Mouse (Mus musculus) heart, embryonic 11.5 days (tissue): ENCODE data around the gene Snx6. TPM values are rescaled to one million over a fixed set of nuclear protein-coding genes. Genes with fewer than 3 reads are reported as not detected.

Source experiments
- ATAC-seq: fragments of 200-750 bp; cut with Nextera tagmentation; replicated peaks from 2 replicates; pipeline ENCODE4 v1.8.0; 2017; ENCODE audit warnings: moderate library complexity; ENCODE audit not compliant: insufficient number of reproducible peaks, low FRiP score, low TSS enrichment
- H3K27ac ChIP-seq: fragments of 300-500 bp; sonication (generic); 2 replicates; pipeline ENCODE4 v1.5.1; 2014; ENCODE audit warnings: mild to moderate bottlenecking, low read depth, low read length
- H3K27me3 ChIP-seq: fragments of 300-500 bp; sonication (generic); 2 replicates; pipeline ENCODE4 v1.6.1; 2014; ENCODE audit warnings: mild to moderate bottlenecking, low read length, mixed read lengths; ENCODE audit not compliant: control insufficient read depth, insufficient read depth
- H3K36me3 ChIP-seq: fragments of 300-500 bp; sonication (generic); 2 replicates; pipeline ENCODE4 v1.6.1; 2014; ENCODE audit warnings: mild to moderate bottlenecking, low read length, moderate library complexity, mixed read lengths; ENCODE audit not compliant: control insufficient read depth, insufficient read depth
- H3K4me1 ChIP-seq: fragments of 300-500 bp; sonication (generic); 2 replicates; pipeline ENCODE4 v1.6.1; 2014; ENCODE audit warnings: low read length; ENCODE audit not compliant: control insufficient read depth, insufficient read depth
- H3K4me2 ChIP-seq: fragments of 300-500 bp; sonication (generic); 2 replicates; pipeline ENCODE4 v1.6.1; 2014; ENCODE audit warnings: mild to moderate bottlenecking, moderate library complexity
- H3K4me3 ChIP-seq: fragments of 300-500 bp; sonication (generic); 2 replicates; pipeline ENCODE4 v1.5.1; 2014; ENCODE audit warnings: low read depth, low read length
- H3K9ac ChIP-seq: fragments of 300-500 bp; sonication (generic); 2 replicates; pipeline ENCODE4 v1.6.1; 2014; ENCODE audit warnings: mild to moderate bottlenecking, low read depth, low read length, moderate library complexity
- H3K9me3 ChIP-seq: fragments of 300-500 bp; sonication (generic); replicated peaks from 2 replicates; pipeline ENCODE4 v1.6.1; 2016; ENCODE audit warnings: low read length; ENCODE audit not compliant: control insufficient read depth
- WGBS: fragments of 180-500 bp; shearing (Covaris S2); extraction: QIAGEN DNeasy Blood & Tissue Kit; methylation state at CpG from one replicate; pipeline ENCODE4 v1.1.7; 2014; ENCODE audit not compliant: insufficient replicate concordance; 5-methylcytosine and 5-hydroxymethylcytosine counted together
- polyA plus RNA-seq: library from polyadenylated mRNA; unstranded; fragments of >200 nt; fragmentation: Nextera tagmentation; extraction: Ambion mirVana; gene quantifications from 2 replicates; pipeline ENCODE4 v1.2.1, GENCODE M21; 2014

The Snx6 gene
- polyA plus RNA-seq, 1 experiment from 2014 or later: 135 TPM

DNA sequence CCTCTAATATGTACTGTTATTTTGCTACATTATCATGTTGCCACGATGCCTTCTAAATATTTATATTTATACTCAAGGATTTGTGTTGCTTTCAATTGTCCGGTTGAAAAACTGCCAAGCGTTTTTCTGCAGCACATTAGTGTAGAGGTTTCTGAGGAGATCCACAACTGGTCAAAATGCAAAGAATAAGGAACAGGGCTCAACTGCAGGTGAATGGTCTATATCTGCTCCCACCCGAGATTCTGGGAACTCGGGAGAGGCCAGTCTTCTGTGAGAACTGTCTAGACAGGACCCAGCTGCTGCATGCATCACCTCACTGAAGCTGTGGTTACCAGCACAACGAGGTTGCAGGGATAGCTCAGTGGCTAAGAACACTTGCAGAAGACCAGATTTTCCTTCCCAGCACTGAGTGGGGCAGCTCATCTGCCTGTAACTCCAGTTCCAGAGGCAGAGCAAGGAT lies 97.7 kb downstream of the Snx6 start:
- H3K4me3 ChIP-seq: no peak overlapping the region
- no peaks in the 10 kb centered on the region for H3K27me3 ChIP-seq
- ATAC-seq: no peak

DNA sequence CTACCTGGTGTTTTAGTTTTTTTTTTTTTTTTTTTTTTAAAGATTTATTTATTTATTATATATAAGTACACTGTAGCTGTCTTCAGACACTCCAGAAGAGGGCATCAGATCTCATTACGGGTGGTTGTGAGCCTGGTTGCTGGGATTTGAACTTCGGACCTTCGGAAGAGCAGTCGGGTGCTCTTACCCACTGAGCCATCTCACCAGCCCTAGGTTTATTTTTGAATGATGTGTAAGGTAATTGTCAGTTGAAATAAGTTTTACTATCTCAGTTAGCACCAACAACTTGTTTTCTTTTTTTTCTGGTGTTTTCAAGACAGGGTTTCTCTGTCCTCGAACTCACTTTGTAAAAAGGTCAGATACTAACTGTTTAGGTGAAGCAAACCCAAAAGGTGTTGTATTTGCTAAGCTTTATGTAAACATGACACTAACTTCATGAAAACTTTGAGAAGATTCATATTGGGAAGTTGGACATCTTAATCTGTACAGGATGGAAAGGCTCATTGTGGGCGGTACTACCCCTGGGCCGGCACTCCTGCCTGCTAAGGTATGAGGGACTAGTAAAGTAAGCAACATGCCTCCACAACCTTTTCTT lies 98.4 kb downstream of the Snx6 start:
- no peak overlapping the region; the same call in 1 of the 2 replicates for H3K27ac ChIP-seq
- no peaks in the 10 kb centered on the region for H3K36me3 ChIP-seq
- H3K4me2 ChIP-seq: no peak overlapping the region
- no peak for ATAC-seq
- peaks cover 4% of the 10 kb centered on the region; the same call in 1 of the 2 replicates for H3K4me1 ChIP-seq
- no peaks in the 10 kb centered on the region for H3K9me3 ChIP-seq
- no peak overlapping the region for H3K4me3 ChIP-seq
- no peaks in the 10 kb centered on the region for H3K27me3 ChIP-seq
- WGBS: 9% methylated on average over 7 of the region's 7 CpGs
- no peak overlapping the region for H3K9ac ChIP-seq

More for the DNA sequence above, 97.7 kb downstream of the Snx6 start:
- Histone ChIP-seq H3K9me3 (no peaks in the 10 kb centered on the region), H3K36me3 (no peaks in the 10 kb centered on the region), H3K4me1 (peaks cover 4% of the 10 kb centered on the region; the same call in 1 of the 2 replicates), H3K4me2 (no peak overlapping the region), H3K9ac (no peak overlapping the region), H3K27ac (peak overlapping the region; percentile 59; the same call in 1 of the 2 replicates)
- WGBS: 52% methylated on average over 6 of the region's 6 CpGs

Other genes with a start within 250 kb of the Snx6 start
- gene Sptssa, start 139.1 kb downstream of the Snx6 start, polyA plus RNA-seq: 125 and 140 TPM in 2 replicates
- gene Eapp, start 99.8 kb downstream of the Snx6 start, polyA plus RNA-seq: 49.9 and 52.4 TPM in 2 replicates
- 421 and 474 TPM in 2 replicates for gene Cfl2, start 67.2 kb upstream of the Snx6 start, polyA plus RNA-seq
- not detected in 2 replicates for gene Gm20403, start 190.8 kb upstream of the Snx6 start, polyA plus RNA-seq
- 11.4 and 18.6 TPM in 2 replicates for gene Baz1a, start 218.6 kb upstream of the Snx6 start, polyA plus RNA-seq